ENCODE assay signal across 17 mouse cellular contexts in genomic region chr14:30311206-30311889, GRCm38 (mm10).
A peak's percentile ranks its signal among the peaks of the same experiment; 100 is the strongest.
DNase-seq lines count a peak whose midpoint lies in the region; ATAC-seq and TF ChIP-seq lines count a peak whose summit lies in the region.
"Had no signal": no experiment of that assay in that cellular context is flagged by ENCODE, and none has a peak within 500 bp of the region (broad histone marks: within the 10 kb centered on the region; RNA-seq: fewer than 3 reads in every experiment).

No protein-coding gene starts in this region.

- no peak overlapping the region for H3K4me2 ChIP-seq in intestine, embryonic 14.5 days (ENCODE audit: low read length)
- no peak overlapping the region for H3K4me2 ChIP-seq in intestine, postnatal 0 days (replicated peaks; ENCODE audit: low read depth)
- H3K4me2 ChIP-seq in lung, embryonic 14.5 days: no peak overlapping the region
- H3K4me2 ChIP-seq: liver, embryonic 13.5 days had no signal

- no peaks in the 10 kb centered on the region for H3K36me3 ChIP-seq in intestine, embryonic 14.5 days (ENCODE audit: control insufficient read depth, insufficient read depth, low read length)
- H3K36me3 ChIP-seq in intestine, postnatal 0 days (ENCODE audit: control insufficient read depth, insufficient read depth): no peaks in the 10 kb centered on the region
- H3K36me3 ChIP-seq in lung, embryonic 14.5 days (ENCODE audit: insufficient read depth): no peaks in the 10 kb centered on the region
- H3K36me3 ChIP-seq: hindbrain, embryonic 10.5 days; liver, embryonic 13.5 days had no signal

- H3K9ac ChIP-seq in intestine, embryonic 14.5 days (ENCODE audit: low read length): no peak overlapping the region
- H3K9ac ChIP-seq in intestine, postnatal 0 days (ENCODE audit: low read depth, low read length): no peak overlapping the region
- H3K9ac ChIP-seq in lung, embryonic 14.5 days: no peak overlapping the region
- H3K9ac ChIP-seq: liver, embryonic 13.5 days had no signal

- no peak for ATAC-seq in intestine, embryonic 14.5 days (replicated peaks; ENCODE audit: low FRiP score, low TSS enrichment, low read depth)
- no peak for ATAC-seq in intestine, postnatal 0 days
- ATAC-seq in lung, embryonic 14.5 days (ENCODE audit: insufficient read depth): no peak
- ATAC-seq: midbrain, embryonic 16.5 days had no signal

- no peak for TF ChIP-seq CTCF in intestine, postnatal 0 days (IDR thresholded peaks at IDR 0.05; ENCODE audit: low read depth)
- TF ChIP-seq CTCF in lung, embryonic 14.5 days (IDR thresholded peaks at IDR 0.05; ENCODE audit: low read depth): no peak

- DNase-seq in adrenal gland, adult (ENCODE audit: inconsistent age in 2 of 2, low spot score in 1 of 2): peak; percentile 33 to 53
- no peak for DNase-seq in adrenal gland, postnatal 14 days
- DNase-seq in intestine, embryonic 14.5 days (ENCODE audit: low spot score): peak; percentile 36
- peak; percentile 48 for DNase-seq in lung, embryonic 14.5 days
- DNase-seq in lung, postnatal 4 days: peak; percentile 21 to 43
- no peak for DNase-seq in frontal cortex, postnatal 36 days (ENCODE audit: low spot score in 2 of 2)
- no peak for DNase-seq in layer of hippocampus, postnatal 10 days (ENCODE audit: low spot score in 2 of 2)
- DNase-seq: adrenal gland, postnatal 10 days; gastrocnemius, postnatal 14 days; kidney, adult 9 months; kidney, postnatal 4 days; left cerebral cortex, postnatal 4 days; liver, embryonic 13.5 days; thymus, postnatal 4 days had no signal

- H3K27ac ChIP-seq in intestine, embryonic 14.5 days (ENCODE audit: low read depth): no peak overlapping the region
- H3K27ac ChIP-seq in intestine, postnatal 0 days (ENCODE audit: low read depth, low read length): no peak overlapping the region
- no peak overlapping the region for H3K27ac ChIP-seq in lung, embryonic 14.5 days (ENCODE audit: low read depth)
- H3K27ac ChIP-seq: hindbrain, embryonic 10.5 days; liver, embryonic 13.5 days had no signal

- no peaks in the 10 kb centered on the region for H3K27me3 ChIP-seq in intestine, embryonic 14.5 days (replicated peaks; ENCODE audit: control insufficient read depth, insufficient read depth, low read length)
- no peaks in the 10 kb centered on the region for H3K27me3 ChIP-seq in intestine, postnatal 0 days (replicated peaks; ENCODE audit: control insufficient read depth, insufficient read depth, low read length)
- no peaks in the 10 kb centered on the region for H3K27me3 ChIP-seq in lung, embryonic 14.5 days (ENCODE audit: insufficient read depth, low read length)
- H3K27me3 ChIP-seq: liver, embryonic 13.5 days had no signal

- H3K9me3 ChIP-seq in intestine, embryonic 14.5 days (ENCODE audit: control insufficient read depth, low read length): no peaks in the 10 kb centered on the region
- no peaks in the 10 kb centered on the region for H3K9me3 ChIP-seq in intestine, postnatal 0 days (ENCODE audit: control insufficient read depth)
- no peaks in the 10 kb centered on the region for H3K9me3 ChIP-seq in lung, embryonic 14.5 days (ENCODE audit: low read depth, low read length)
- H3K9me3 ChIP-seq: hindbrain, embryonic 10.5 days; liver, embryonic 13.5 days had no signal

- 59% methylated on average over 13 of the region's 13 CpGs for WGBS in intestine, embryonic 14.5 days
- 74% methylated on average over 13 of the region's 13 CpGs for WGBS in intestine, postnatal 0 days
- 37% methylated on average over 13 of the region's 13 CpGs for WGBS in lung, embryonic 14.5 days

- no peak overlapping the region for H3K4me3 ChIP-seq in intestine, embryonic 14.5 days (ENCODE audit: low read depth, low read length)
- no peak overlapping the region for H3K4me3 ChIP-seq in intestine, postnatal 0 days (ENCODE audit: low read depth, low read length)
- H3K4me3 ChIP-seq in lung, embryonic 14.5 days (ENCODE audit: low read depth, low read length): no peak overlapping the region
- H3K4me3 ChIP-seq: hindbrain, embryonic 10.5 days; liver, embryonic 13.5 days had no signal

- no peaks in the 10 kb centered on the region for H3K4me1 ChIP-seq in intestine, embryonic 14.5 days (replicated peaks; ENCODE audit: control insufficient read depth, insufficient read depth, low read length)
- H3K4me1 ChIP-seq in intestine, postnatal 0 days (replicated peaks; ENCODE audit: control insufficient read depth, insufficient read depth, low read length): no peaks in the 10 kb centered on the region
- H3K4me1 ChIP-seq in lung, embryonic 14.5 days (ENCODE audit: insufficient read depth): 0 out of 2 replicates have a peak, but pooled peaks cover 3% of the 10 kb centered on the region
- H3K4me1 ChIP-seq: liver, embryonic 13.5 days had no signal

Comparison
In these comparisons a context has a peak if more than half of its experiments do, and no peak if none do; other contexts are left out.
1. DNase-seq: peak in adrenal gland, adult (2 of 2), intestine, embryonic 14.5 days (single experiment), lung, embryonic 14.5 days (single experiment) and lung, postnatal 4 days (2 of 2); none in adrenal gland, postnatal 14 days (single experiment), frontal cortex, postnatal 36 days (0 of 2) and layer of hippocampus, postnatal 10 days (0 of 2).